Comparison of ENCODE assay signal across 27 mouse cellular contexts in the genomic region with DNA sequence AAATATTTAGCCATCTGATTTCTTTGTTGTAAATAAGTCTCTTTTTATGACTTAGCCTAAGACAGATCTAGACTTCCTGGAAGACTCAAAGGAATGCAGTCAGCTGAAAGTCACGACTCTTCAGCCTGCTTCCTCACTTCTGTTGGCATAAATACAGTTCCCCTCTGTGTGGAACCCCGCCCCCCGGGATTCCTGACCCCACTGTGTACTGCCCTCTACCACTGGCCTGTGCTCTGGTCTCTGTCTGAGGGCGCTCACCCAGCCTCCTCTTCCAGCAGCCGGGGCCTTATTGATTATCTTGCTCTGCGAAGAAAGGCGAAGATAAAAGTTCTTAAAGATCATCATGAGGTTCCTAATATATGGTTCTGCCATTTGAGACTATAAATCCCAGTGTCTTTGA.
DNase-seq lines count a peak whose midpoint lies in the region; ATAC-seq and TF ChIP-seq lines count a peak whose summit lies in the region.
"Had no signal": no experiment of that assay in that cellular context is flagged by ENCODE, and none has a peak within 500 bp of the region (broad histone marks: within the 10 kb centered on the region; RNA-seq: fewer than 3 reads in every experiment).

No protein-coding gene starts in this region.

- H3K4me1 ChIP-seq in kidney, embryonic 16.5 days (ENCODE audit: insufficient read depth, low read length), result 0 out of 2 replicates have a peak, but pooled peaks cover 3% of the 10 kb centered on the region
- no peaks in the 10 kb centered on the region; the same call in 1 of the 2 replicates for H3K4me1 ChIP-seq in lung, embryonic 14.5 days (ENCODE audit: insufficient read depth)
- no peaks in the 10 kb centered on the region for H3K4me1 ChIP-seq in lung, postnatal 0 days (ENCODE audit: insufficient read depth, low read depth, low read length)
- H3K4me1 ChIP-seq: forebrain, embryonic 15.5 days; hindbrain, embryonic 15.5 days; liver, embryonic 12.5 days; megakaryocyte, embryonic 14.5 days; midbrain, embryonic 12.5 days had no signal

- TF ChIP-seq EP300 in lung, postnatal 0 days (IDR thresholded peaks at IDR 0.05), result no peak

- no peaks in the 10 kb centered on the region for H3K27me3 ChIP-seq in kidney, embryonic 16.5 days (ENCODE audit: insufficient read depth, low read length)
- H3K27me3 ChIP-seq in lung, embryonic 14.5 days (ENCODE audit: insufficient read depth, low read length), result no peaks in the 10 kb centered on the region
- H3K27me3 ChIP-seq in lung, postnatal 0 days (replicated peaks; ENCODE audit: insufficient read depth, low read length), result no peaks in the 10 kb centered on the region
- H3K27me3 ChIP-seq: embryonic facial prominence, embryonic 12.5 days; forebrain, embryonic 15.5 days; heart, embryonic 13.5 days; hindbrain, embryonic 15.5 days; liver, embryonic 12.5 days; megakaryocyte, embryonic 14.5 days; midbrain, embryonic 12.5 days; Patski had no signal

- peak; percentile 76 for ATAC-seq in kidney, embryonic 16.5 days (ENCODE audit: low FRiP score, low TSS enrichment)
- ATAC-seq in lung, embryonic 14.5 days (ENCODE audit: insufficient read depth), result 0 out of 2 replicates have a peak, but pooled peaks have one; percentile 50
- ATAC-seq in lung, postnatal 0 days, result no peak
- ATAC-seq: inflammation-experienced regulatory T-cells, adult 6 months; liver, embryonic 12.5 days; liver, postnatal 0 days; Patski had no signal

- no peak for TF ChIP-seq CTCF in lung, embryonic 14.5 days (IDR thresholded peaks at IDR 0.05; ENCODE audit: low read depth)
- TF ChIP-seq CTCF in lung, postnatal 0 days (IDR thresholded peaks at IDR 0.05), result no peak

- no peak overlapping the region for H3K27ac ChIP-seq in kidney, embryonic 16.5 days (ENCODE audit: low read length)
- no peak overlapping the region for H3K27ac ChIP-seq in lung, embryonic 14.5 days (ENCODE audit: low read depth)
- H3K27ac ChIP-seq in lung, postnatal 0 days (ENCODE audit: low read length), result no peak overlapping the region
- H3K27ac ChIP-seq: embryonic facial prominence, embryonic 12.5 days; forebrain, embryonic 10.5 days; forebrain, embryonic 15.5 days; heart, embryonic 13.5 days; hindbrain, embryonic 10.5 days; hindbrain, embryonic 15.5 days; liver, embryonic 12.5 days; midbrain, embryonic 12.5 days had no signal

- DNase-seq in embryo, embryonic 9.5 days (ENCODE audit: extremely low spot score), result peak; percentile 7
- no peak for DNase-seq in embryo, embryonic 10.5 days (ENCODE audit: low spot score)
- no peak for DNase-seq in kidney, adult 11 months
- peak; percentile 34 for DNase-seq in lung, embryonic 14.5 days
- DNase-seq in lung, postnatal 0 days (ENCODE audit: low spot score), result no peak
- DNase-seq in yolk sac, embryonic 10.5 days (ENCODE audit: low spot score), result peak; percentile 27
- DNase-seq: adrenal gland, postnatal 10 days; gastrocnemius, postnatal 25 days; heart, adult 18-20 months; heart, postnatal 10 days; layer of hippocampus, postnatal 36 days; liver, postnatal 0 days; lung, postnatal 4 days; thymus, postnatal 4 days had no signal

- H3K9ac ChIP-seq in kidney, embryonic 16.5 days (replicated peaks; ENCODE audit: low read length), result no peak overlapping the region
- H3K9ac ChIP-seq in lung, embryonic 14.5 days, result no peak overlapping the region
- no peak overlapping the region for H3K9ac ChIP-seq in lung, postnatal 0 days (replicated peaks; ENCODE audit: low read depth)
- H3K9ac ChIP-seq: embryonic facial prominence, embryonic 12.5 days; forebrain, embryonic 15.5 days; heart, embryonic 13.5 days; hindbrain, embryonic 15.5 days; liver, embryonic 12.5 days; liver, postnatal 0 days; midbrain, embryonic 12.5 days had no signal

- no peak overlapping the region for H3K4me3 ChIP-seq in kidney, embryonic 16.5 days (ENCODE audit: low read length)
- no peak overlapping the region for H3K4me3 ChIP-seq in lung, embryonic 14.5 days (ENCODE audit: low read depth, low read length)
- H3K4me3 ChIP-seq in lung, postnatal 0 days (ENCODE audit: low read depth, low read length), result no peak overlapping the region
- H3K4me3 ChIP-seq: embryonic facial prominence, embryonic 12.5 days; forebrain, embryonic 10.5 days; forebrain, embryonic 15.5 days; heart, embryonic 13.5 days; hindbrain, embryonic 10.5 days; hindbrain, embryonic 15.5 days; liver, embryonic 12.5 days; megakaryocyte, embryonic 14.5 days; midbrain, embryonic 12.5 days; myocyte had no signal

- 31% methylated on average over 7 of the region's 7 CpGs for WGBS in kidney, embryonic 16.5 days
- WGBS in lung, embryonic 14.5 days, result 29% methylated on average over 7 of the region's 7 CpGs
- 41% methylated on average over 7 of the region's 7 CpGs for WGBS in lung, postnatal 0 days

- H3K4me2 ChIP-seq in kidney, embryonic 16.5 days (replicated peaks; ENCODE audit: low read depth, low read length), result no peak overlapping the region
- H3K4me2 ChIP-seq in lung, embryonic 14.5 days, result no peak overlapping the region
- H3K4me2 ChIP-seq in lung, postnatal 0 days (replicated peaks; ENCODE audit: low read depth, low read length), result no peak overlapping the region
- H3K4me2 ChIP-seq: embryonic facial prominence, embryonic 12.5 days; forebrain, embryonic 15.5 days; heart, embryonic 13.5 days; hindbrain, embryonic 15.5 days; liver, embryonic 12.5 days; midbrain, embryonic 12.5 days had no signal

- no peaks in the 10 kb centered on the region for H3K9me3 ChIP-seq in kidney, embryonic 16.5 days (ENCODE audit: low read length)
- H3K9me3 ChIP-seq in lung, embryonic 14.5 days (ENCODE audit: low read depth, low read length), result no peaks in the 10 kb centered on the region
- H3K9me3 ChIP-seq in lung, postnatal 0 days (ENCODE audit: low read length), result no peaks in the 10 kb centered on the region
- H3K9me3 ChIP-seq: embryonic facial prominence, embryonic 12.5 days; forebrain, embryonic 10.5 days; forebrain, embryonic 15.5 days; heart, embryonic 13.5 days; hindbrain, embryonic 10.5 days; hindbrain, embryonic 15.5 days; liver, embryonic 12.5 days; midbrain, embryonic 12.5 days had no signal

- no peaks in the 10 kb centered on the region for H3K36me3 ChIP-seq in kidney, embryonic 16.5 days (ENCODE audit: insufficient read depth, low read length)
- H3K36me3 ChIP-seq in lung, embryonic 14.5 days (ENCODE audit: insufficient read depth), result no peaks in the 10 kb centered on the region
- no peaks in the 10 kb centered on the region for H3K36me3 ChIP-seq in lung, postnatal 0 days (ENCODE audit: insufficient read depth, low read length)
- H3K36me3 ChIP-seq: embryonic facial prominence, embryonic 12.5 days; forebrain, embryonic 10.5 days; forebrain, embryonic 15.5 days; hindbrain, embryonic 10.5 days; hindbrain, embryonic 15.5 days; liver, embryonic 12.5 days; midbrain, embryonic 12.5 days had no signal

Comparison
In these comparisons a context has a peak if more than half of its experiments do, and no peak if none do; other contexts are left out.
1. DNase-seq: peak in embryo, embryonic 9.5 days (single experiment), lung, embryonic 14.5 days (single experiment) and yolk sac, embryonic 10.5 days (single experiment); none in embryo, embryonic 10.5 days (single experiment), kidney, adult 11 months (single experiment) and lung, postnatal 0 days (single experiment).